Mouse (Mus musculus): Measurements from ENCODE around the gene Myo6. TPM values are rescaled to one million over a fixed set of nuclear protein-coding genes. Genes with fewer than 3 reads are reported as not detected.

The Myo6 gene
- total RNA-seq, 2 experiments from 2014 or later: 82.0 to 83.8 TPM

DNA sequence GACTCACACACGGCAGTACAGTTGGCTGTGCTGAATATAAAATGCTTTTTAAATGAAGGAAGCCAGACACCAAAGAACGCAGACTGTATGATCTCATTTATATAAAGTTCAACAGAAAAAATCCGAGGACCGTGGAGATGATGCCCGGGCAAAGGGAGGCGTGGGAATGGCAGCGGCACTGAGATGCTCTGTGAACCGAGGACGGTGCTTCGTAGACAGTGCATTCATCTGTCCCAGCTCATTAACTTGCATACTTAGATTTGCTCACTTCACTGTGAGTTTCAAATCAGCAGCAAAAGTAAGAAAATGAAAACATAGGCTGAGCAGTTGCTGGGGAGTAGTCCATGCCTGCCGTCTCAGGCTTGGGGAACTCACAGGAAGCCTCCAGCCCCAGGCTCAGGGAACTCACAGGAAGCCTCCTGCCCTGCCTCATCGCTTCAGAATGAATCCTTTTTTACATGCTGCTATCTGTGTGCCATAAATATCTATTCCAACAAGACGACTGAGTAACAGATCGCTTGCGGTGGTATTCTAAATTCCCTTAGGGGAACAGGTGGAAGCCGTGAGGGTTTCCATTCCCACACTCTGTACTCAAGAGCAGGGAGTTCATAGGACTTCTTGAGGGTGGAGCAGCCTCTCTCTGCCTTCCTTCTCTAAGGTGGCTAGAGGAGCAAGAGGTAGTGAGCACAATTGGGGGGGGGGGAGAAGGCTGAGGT, 52.1 kb downstream of the Myo6 start:
- no peak overlapping the region for H3K4me3 ChIP-seq
- no peak for DNase-seq (ENCODE audit: low spot score in 2 of 2)
- no peak for TF ChIP-seq CTCF (conservative IDR thresholded peaks at IDR 0.05)
- peak overlapping the region; percentile 44; the same call in 1 of the 2 replicates for H3K27ac ChIP-seq

- no peak overlapping the region for H3K4me3 ChIP-seq
- TF ChIP-seq CTCF (conservative IDR thresholded peaks at IDR 0.05): no peak
- H3K27ac ChIP-seq: no peak overlapping the region
- DNase-seq (ENCODE audit: low spot score in 2 of 2): no peak
These were observed 53.9 kb downstream of the Myo6 start for GRCm38 (mm10) chr9:80218718-80219117.

DNA sequence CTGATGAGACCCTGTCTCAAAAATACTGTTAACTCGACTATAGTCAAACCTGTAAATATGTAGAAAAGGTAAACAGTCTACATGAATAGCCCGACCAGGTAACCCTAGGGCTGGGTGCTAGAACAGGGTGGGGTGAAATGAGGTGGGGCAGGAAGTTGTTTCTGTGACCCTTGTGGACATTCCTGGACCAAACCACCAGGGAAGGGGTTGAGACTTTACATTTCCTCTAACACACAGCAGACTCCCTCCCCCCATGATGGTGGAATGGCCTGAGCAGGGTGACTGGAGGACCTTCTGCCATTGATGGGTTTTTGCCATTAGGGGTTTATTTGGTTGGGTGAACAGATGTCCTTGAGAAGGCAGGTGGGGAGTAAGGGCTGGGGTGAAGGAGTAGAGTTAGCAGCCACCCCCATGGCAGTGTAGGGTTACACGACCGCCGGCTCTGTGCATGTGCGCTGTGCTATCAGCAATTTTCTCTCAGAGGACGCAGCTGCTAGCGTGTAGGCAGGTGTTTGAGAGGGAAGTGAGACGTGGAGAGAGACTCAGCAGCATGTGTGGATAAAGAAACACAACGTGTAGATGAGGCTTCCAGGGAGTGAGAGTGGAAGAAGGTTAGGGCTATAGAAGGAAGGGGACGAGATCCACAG, 59.3 kb downstream of the Myo6 start:
- Histone ChIP-seq H3K27ac (no peak overlapping the region), H3K4me3 (no peak overlapping the region)
- TF ChIP-seq CTCF (conservative IDR thresholded peaks at IDR 0.05): no peak
- DNase-seq (ENCODE audit: low spot score in 2 of 2): no peak

DNA sequence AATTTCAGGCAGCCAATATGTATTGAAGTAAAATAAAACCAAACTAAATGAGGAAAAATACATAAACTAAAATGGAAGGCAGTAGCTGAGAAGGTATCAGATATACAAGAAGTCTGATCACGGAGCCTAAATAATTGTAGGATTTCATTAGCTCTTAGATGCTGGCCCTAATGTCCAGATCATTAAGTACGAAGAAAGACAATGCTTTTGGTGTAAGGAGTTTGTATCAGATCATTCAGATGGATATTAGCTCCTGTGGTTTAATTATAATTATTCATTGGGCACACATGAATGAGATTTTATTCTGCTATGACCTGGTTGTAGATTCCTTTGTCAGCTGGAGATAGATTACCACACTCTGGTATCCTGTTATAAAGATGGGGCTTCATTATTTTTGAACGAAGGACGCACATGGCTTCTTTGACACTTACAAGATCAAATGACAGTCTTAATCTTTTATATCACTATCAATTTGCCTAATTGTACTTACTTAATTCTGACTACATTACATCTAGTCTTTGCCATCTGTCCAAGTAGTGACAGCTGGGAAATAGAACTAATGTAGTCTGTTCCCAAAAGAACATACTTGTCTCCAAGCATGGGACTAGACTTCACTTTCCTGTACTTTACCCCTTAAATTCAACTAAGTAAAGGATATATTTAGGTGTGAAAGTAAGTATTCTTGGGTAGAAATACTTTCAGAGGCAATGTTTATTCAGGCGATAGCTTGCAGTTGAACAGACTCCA, 61.9 kb downstream of the Myo6 start:
- no peak for DNase-seq (ENCODE audit: low spot score in 2 of 2)
- no peak overlapping the region for H3K4me3 ChIP-seq
- H3K27ac ChIP-seq: peak overlapping the region; percentile 40; the same call in 1 of the 2 replicates
- TF ChIP-seq CTCF (conservative IDR thresholded peaks at IDR 0.05): no peak

DNA sequence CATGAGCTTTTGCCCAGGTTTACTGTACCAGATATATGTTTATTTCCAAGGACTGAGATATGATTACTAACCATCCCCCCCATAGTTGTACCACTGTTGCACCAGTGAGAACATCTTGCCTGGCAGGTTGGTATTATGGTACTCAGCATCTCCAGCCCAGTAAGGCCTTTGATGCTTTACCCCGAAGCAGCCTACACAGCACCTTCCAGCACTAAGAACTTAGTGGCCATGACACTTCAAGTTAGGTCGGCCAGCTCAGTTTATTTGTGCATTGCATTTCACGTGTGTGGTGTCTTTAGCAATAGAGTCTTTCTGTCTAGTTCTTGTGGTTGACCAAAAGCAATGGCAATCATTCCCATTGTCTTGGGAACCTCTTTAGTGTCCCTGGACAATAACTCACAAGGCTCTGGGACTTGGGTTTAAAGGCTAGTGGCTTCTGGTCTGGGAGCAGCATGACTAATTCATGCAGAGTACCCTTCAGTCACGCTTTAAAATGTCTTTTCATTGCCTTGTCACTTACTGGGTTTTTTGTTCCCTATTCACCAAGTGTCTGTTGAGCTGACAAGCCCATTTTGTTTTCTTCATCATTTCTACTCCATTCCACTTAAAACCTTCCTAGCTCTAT, 69.1 kb downstream of the Myo6 start:
- no peak for TF ChIP-seq CTCF (conservative IDR thresholded peaks at IDR 0.05)
- no peak overlapping the region for H3K27ac ChIP-seq
- H3K4me3 ChIP-seq: no peak overlapping the region
- DNase-seq (ENCODE audit: low spot score in 2 of 2): no peak

DNA sequence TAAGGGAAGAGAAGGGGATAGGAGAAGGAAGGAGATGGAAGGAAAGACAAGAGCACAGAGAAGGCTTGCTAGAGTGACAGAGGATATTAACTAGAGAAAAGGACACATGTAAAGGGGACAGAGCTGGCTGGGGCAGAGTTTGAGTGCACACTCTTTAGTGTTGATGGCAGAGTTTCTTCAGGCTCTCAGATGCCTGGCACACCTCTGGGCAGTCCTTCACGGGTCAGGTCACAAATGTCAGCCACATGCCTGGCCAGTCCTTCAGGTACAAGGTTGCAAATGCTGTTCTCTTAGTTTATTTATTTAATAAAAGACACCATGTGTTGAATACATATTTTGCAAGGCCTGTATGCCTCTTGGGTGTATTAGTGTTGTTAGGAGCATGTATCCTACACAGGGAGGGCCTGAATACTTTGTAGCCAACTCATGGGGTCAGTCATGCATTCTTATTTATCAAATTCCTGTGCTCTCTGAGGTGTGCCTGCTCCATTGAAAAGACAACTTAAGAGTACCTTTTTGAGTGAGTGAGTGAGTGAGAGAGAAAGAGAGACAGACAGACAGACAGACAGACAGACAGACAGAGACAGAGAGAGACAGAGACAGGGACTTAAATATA, 72.5 kb downstream of the Myo6 start:
- no peak for DNase-seq (ENCODE audit: low spot score in 2 of 2)
- no peak overlapping the region for H3K27ac ChIP-seq
- H3K4me3 ChIP-seq: no peak overlapping the region
- TF ChIP-seq CTCF (conservative IDR thresholded peaks at IDR 0.05): no peak

GRCm38 (mm10) chr9:80241719-80242118, 76.9 kb downstream of the Myo6 start:
- H3K4me3 ChIP-seq: no peak overlapping the region
- no peak for DNase-seq (ENCODE audit: low spot score in 2 of 2)

DNA sequence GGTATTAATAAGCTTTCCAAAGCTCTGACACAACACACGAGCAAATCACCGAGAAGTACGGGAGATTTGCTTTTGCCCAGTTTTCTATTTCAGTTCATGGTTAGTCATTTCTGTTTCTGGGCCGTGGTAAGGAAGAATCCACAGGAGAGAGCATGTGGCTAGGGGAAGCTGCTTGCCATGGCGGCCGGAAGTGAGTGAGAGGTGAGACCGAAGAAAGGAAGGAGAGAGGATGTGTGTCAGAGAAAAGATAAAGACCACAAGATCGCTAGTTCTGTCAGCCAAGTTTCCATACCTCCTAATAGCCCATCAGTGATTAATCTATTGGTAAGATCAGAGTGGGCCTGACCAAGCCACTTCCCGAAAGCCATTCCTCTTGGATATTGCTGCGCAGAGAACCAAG, 87.3 kb downstream of the Myo6 start:
- no peak overlapping the region for H3K27ac ChIP-seq
- TF ChIP-seq CTCF (conservative IDR thresholded peaks at IDR 0.05): no peak
- no peak overlapping the region for H3K4me3 ChIP-seq
- DNase-seq (ENCODE audit: low spot score in 2 of 2): no peak

More at GRCm38 (mm10) chr9:80241719-80242118, 76.9 kb downstream of the Myo6 start:
- TF ChIP-seq CTCF (conservative IDR thresholded peaks at IDR 0.05): no peak
- H3K27ac ChIP-seq: peak overlapping the region; percentile 52; the same call in 1 of the 2 replicates

DNA sequence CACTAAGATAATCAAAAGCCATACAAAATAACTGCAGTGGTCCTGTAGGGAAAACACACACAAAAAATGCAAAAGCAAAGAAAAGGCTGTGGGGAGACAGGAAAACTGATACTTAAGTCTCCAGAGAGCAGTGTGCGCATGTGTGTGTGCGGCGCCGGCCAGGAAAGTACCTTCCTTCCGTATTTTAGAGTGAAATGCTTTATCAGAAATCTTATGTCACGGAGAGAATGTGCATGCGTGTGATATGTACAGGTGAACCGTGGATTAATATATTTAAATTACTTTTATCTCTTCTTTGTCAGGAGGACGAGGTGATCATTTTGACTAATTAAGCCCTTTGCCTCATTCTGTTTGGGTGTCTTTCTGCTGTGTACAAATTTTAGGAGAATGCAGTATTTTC, 88.4 kb downstream of the Myo6 start:
- no peak for DNase-seq (ENCODE audit: low spot score in 2 of 2)

DNA sequence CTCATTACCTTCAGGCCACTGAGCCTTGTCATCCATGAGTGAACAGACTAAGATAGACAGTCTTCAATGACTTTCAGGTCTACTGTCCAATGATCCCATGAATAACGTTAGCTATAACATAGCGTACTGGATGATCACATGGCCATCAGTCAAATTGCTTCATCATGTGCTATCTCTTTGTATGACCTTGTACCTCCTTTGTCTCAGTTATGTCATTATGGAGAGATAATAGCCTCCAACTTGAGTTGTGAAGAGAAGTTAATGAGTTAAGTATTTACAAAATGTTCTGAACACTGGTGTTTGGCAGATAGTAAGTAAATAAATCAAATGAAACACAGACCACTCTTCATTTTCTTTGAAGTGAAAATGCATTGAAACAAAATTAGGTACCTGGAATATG, 91.7 kb downstream of the Myo6 start:
- no peak for TF ChIP-seq CTCF (conservative IDR thresholded peaks at IDR 0.05)
- H3K4me3 ChIP-seq: no peak overlapping the region
- no peak for DNase-seq (ENCODE audit: low spot score in 2 of 2)
- no peak overlapping the region for H3K27ac ChIP-seq

More for the DNA sequence above, 88.4 kb downstream of the Myo6 start:
- H3K4me3 ChIP-seq: no peak overlapping the region
- H3K27ac ChIP-seq: no peak overlapping the region
- no peak for TF ChIP-seq CTCF (conservative IDR thresholded peaks at IDR 0.05)

DNA sequence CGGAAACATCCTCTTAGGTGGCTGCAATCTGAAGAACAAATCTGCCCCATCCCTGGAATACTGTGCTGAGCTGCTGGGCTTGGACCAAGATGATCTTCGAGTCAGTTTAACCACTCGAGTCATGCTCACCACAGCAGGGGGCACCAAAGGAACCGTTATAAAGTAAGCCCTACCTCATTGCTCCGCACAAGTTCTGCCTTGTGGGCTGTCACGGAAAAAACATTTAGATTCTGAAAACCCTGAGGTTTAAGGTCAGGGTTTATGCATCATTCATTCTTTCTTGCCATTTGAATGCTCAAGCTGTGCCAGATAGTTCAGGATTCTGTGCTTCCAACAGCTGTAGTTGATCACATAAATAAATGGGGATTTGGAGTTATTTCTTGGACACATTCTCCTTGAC, 93.6 kb downstream of the Myo6 start:
- no peak for DNase-seq (ENCODE audit: low spot score in 2 of 2)
- TF ChIP-seq CTCF (conservative IDR thresholded peaks at IDR 0.05): peak; percentile 24
- H3K4me3 ChIP-seq: no peak overlapping the region
- H3K27ac ChIP-seq: no peak overlapping the region

GRCm38 (mm10) chr9:80260905-80261304, 96.1 kb downstream of the Myo6 start:
- H3K27ac ChIP-seq: no peak overlapping the region
- no peak overlapping the region for H3K4me3 ChIP-seq
- TF ChIP-seq CTCF (conservative IDR thresholded peaks at IDR 0.05): no peak
- no peak for DNase-seq (ENCODE audit: low spot score in 2 of 2)
